8 mouse cellular contexts compared by ENCODE assay signal in genomic region chr6:30804389-30805052, GRCm38 (mm10).
DNase-seq lines count a peak whose midpoint lies in the region; ATAC-seq and TF ChIP-seq lines count a peak whose summit lies in the region.
"Not testable (repeated sequence)": the region's sequence is repeated elsewhere in the genome, so short reads cannot be mapped to it uniquely, and the experiment has no call there.

No protein-coding gene starts in this region.

- not testable (repeated sequence) for H3K9ac ChIP-seq in neural tube, embryonic 12.5 days; stomach, embryonic 16.5 days (ENCODE audit: low read length)

- DNase-seq in G1E (ENCODE audit: low spot score), result peak; percentile 16
- DNase-seq in cerebellum, adult 9-11 months, result peak; percentile 39
- DNase-seq in frontal cortex, postnatal 14 days (ENCODE audit: low spot score in 2 of 2), result peak; percentile 23 to 32
- peak; percentile 15 for DNase-seq in hindbrain, embryonic 10.5 days (ENCODE audit: low spot score)
- DNase-seq in layer of hippocampus, adult 9-11 months, result peak; percentile 21
- DNase-seq in lung, adult 2 months, result peak; percentile 14

- H3K27ac ChIP-seq in hindbrain, embryonic 10.5 days, result peak overlapping the region; percentile 2; the same call in 1 of the 2 replicates
- H3K27ac ChIP-seq in neural tube, embryonic 12.5 days; stomach, embryonic 16.5 days (ENCODE audit: low read length): not testable (repeated sequence)

- not testable (repeated sequence) for H3K9me3 ChIP-seq in G1E (replicated peaks); hindbrain, embryonic 10.5 days; neural tube, embryonic 12.5 days; stomach, embryonic 16.5 days (replicated peaks; ENCODE audit: control insufficient read depth, low read length)

- WGBS in hindbrain, embryonic 10.5 days, result 75% methylated on average over 6 of the region's 6 CpGs
- WGBS in lung, adult 2 months, result 79% methylated on average over 6 of the region's 6 CpGs
- 77% methylated on average over 6 of the region's 6 CpGs for WGBS in neural tube, embryonic 12.5 days
- 74% methylated on average over 6 of the region's 6 CpGs for WGBS in stomach, embryonic 16.5 days

- H3K4me3 ChIP-seq in G1E (ENCODE audit: low read depth, low read length), result peak overlapping the region; percentile 0; the same call in 1 of the 2 replicates
- H3K4me3 ChIP-seq in hindbrain, embryonic 10.5 days; lung, adult 2 months (replicated peaks; ENCODE audit: extremely low read depth, low read depth, low read length); neural tube, embryonic 12.5 days; stomach, embryonic 16.5 days (replicated peaks; ENCODE audit: low read length): not testable (repeated sequence)

- H3K27me3 ChIP-seq in G1E (ENCODE audit: insufficient read depth, low read length); hindbrain, embryonic 10.5 days (ENCODE audit: insufficient read depth, poor library complexity, severe bottlenecking); neural tube, embryonic 12.5 days (replicated peaks); stomach, embryonic 16.5 days (ENCODE audit: control insufficient read depth, insufficient read depth, low read length): not testable (repeated sequence)

- peaks cover 32% of the 10 kb centered on the region for H3K36me3 ChIP-seq in G1E (replicated peaks)
- H3K36me3 ChIP-seq in hindbrain, embryonic 10.5 days, result peaks cover 37% of the 10 kb centered on the region
- peaks cover 30% of the 10 kb centered on the region for H3K36me3 ChIP-seq in neural tube, embryonic 12.5 days
- not testable (repeated sequence) for H3K36me3 ChIP-seq in stomach, embryonic 16.5 days (ENCODE audit: control insufficient read depth, insufficient read depth, low read length)

- ATAC-seq in G1E (ENCODE audit: extremely low read depth, insufficient number of reproducible peaks, low FRiP score, poor library complexity, severe bottlenecking), result not testable (repeated sequence)
- ATAC-seq in neural tube, embryonic 12.5 days (ENCODE audit: low FRiP score, low read depth), result peak; percentile 80
- peak; percentile 85 for ATAC-seq in stomach, embryonic 16.5 days (ENCODE audit: insufficient read depth, low FRiP score)

- not testable (repeated sequence) for H3K4me1 ChIP-seq in G1E (ENCODE audit: insufficient read depth, low read depth, low read length); hindbrain, embryonic 10.5 days (replicated peaks); lung, adult 2 months (ENCODE audit: control insufficient read depth, insufficient read depth, low read length); neural tube, embryonic 12.5 days; stomach, embryonic 16.5 days (ENCODE audit: control insufficient read depth, insufficient read depth, low read length)

- TF ChIP-seq POLR2A in lung, adult 2 months (IDR thresholded peaks at IDR 0.05; ENCODE audit: borderline replicate concordance, extremely low read depth, low read depth, low read length), result not testable (repeated sequence)

- TF ChIP-seq CTCF in G1E (IDR thresholded peaks at IDR 0.05; ENCODE audit: low read depth, low read length); lung, adult 2 months (IDR thresholded peaks at IDR 0.05; ENCODE audit: insufficient read depth, low read length): not testable (repeated sequence)

- not testable (repeated sequence) for H3K4me2 ChIP-seq in neural tube, embryonic 12.5 days (replicated peaks); stomach, embryonic 16.5 days (ENCODE audit: low read depth, low read length)
